Mouse (Mus musculus) c-Kit-positive CD71-negative TER-119-negative erythroid progenitor cells, embryonic 14.5 days (primary cell): ENCODE data around the gene Mybpc2.

Experiments
- DNase-seq: peaks from one replicate; pipeline ENCODE4 v3.0.0-alpha.2; 2013; ENCODE audit warnings: low read depth

The Mybpc2 gene

DNA sequence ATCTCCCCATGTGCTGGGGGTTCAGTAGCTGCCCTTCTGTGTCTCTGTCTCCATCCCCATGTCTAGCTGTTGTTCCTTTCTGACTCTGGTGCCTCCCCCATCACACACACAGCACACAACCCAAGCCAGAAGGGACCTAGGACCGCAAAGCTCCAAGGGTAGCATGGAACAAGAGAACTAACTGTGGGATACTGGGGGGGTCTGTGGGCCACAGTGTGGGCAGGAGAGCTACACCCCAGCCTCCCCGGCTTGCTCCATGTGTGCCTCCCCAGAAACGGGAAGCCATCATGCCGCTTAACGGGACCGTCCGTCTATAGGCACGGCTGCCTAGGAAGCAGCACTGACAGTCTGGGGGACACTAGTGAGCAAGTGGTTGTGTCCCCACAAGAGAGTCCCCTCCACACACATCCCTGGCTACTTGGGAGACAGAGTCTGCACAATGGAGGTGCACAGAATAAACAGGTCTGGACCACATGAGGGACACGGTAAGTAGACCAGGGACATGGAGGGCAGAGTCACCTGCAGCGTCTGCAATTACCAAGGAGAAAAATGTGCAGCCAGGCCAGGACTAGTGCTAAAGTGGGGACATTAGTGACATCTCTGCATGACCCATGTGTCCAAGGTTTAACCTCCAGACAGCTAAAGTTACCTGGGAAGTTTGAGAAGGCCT is 60.8 kb downstream of the Mybpc2 start:
- no peak for DNase-seq

DNA sequence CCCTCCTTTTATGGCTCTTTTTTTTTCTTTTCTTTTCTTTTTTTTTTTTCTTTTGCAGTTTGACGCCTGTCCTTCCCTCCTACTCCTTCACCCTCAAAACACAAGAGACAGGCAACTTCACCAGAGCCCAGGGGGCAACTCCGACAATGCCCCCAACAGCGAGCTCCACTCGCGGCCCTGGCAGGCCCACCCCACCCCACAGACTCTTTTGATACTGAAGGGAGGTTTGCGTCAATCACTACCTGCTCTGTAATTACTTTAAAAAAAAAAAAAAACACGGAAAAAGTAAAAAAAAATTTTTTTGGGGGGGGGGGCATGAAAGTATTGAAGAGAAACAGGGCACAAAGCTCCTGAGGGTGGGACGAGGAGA is 61.4 kb downstream of the Mybpc2 start:
- DNase-seq, result no peak

DNA sequence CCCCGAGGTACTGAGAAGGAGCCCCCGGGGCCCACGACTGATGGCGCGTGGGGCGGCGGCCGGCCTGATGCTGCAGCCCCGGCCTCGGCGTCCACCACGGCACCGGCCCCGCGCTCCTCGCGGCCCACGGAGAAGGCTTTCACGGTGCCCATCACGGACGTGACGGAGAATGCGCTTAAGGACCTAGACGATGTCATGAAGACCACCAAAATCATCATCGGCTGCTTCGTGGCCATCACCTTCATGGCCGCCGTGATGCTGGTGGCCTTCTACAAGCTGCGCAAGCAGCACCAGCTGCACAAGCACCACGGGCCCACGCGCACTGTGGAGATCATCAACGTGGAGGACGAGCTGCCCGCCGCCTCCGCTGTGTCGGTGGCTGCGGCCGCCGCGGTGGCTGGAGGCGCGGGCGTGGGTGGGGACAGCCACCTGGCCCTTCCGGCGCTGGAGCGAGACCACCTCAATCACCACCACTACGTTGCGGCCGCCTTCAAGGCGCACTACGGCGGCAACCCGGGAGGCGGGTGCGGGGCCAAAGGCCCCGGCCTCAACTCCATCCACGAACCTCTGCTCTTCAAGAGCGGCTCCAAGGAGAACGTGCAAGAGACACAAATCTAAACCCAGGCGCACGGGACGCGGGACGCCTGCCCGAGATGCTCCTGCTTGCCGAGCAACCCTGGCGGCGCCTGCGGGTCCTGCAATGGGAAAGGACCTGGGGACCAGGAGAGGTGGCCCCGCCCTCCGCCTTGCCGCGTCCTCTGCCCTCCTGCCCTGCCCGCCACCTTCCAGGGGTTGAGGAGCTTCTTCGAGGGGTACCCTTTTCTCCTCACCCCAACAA is 62.0 kb downstream of the Mybpc2 start:
- peak; percentile 36 for DNase-seq

DNA sequence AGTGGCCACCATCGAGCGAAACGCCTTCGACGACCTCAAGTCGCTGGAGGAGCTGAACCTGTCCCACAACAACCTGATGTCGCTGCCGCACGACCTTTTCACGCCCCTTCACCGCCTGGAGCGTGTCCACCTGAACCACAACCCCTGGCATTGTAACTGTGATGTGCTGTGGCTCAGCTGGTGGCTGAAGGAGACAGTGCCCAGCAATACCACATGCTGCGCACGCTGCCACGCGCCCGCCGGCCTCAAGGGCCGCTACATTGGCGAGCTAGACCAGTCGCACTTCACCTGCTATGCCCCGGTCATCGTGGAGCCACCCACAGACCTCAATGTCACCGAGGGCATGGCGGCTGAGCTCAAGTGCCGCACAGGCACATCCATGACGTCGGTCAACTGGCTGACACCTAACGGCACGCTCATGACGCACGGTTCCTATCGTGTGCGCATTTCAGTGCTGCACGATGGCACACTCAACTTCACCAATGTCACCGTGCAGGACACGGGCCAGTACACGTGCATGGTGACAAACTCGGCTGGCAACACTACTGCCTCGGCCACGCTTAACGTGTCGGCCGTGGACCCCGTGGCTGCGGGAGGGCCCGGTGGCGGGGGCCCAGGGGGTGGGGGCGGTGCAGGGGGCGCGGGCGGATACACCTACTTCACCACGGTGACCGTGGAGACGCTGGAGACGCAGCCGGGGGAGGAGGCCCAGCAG is 62.8 kb downstream of the Mybpc2 start:
- DNase-seq, result no peak

DNA sequence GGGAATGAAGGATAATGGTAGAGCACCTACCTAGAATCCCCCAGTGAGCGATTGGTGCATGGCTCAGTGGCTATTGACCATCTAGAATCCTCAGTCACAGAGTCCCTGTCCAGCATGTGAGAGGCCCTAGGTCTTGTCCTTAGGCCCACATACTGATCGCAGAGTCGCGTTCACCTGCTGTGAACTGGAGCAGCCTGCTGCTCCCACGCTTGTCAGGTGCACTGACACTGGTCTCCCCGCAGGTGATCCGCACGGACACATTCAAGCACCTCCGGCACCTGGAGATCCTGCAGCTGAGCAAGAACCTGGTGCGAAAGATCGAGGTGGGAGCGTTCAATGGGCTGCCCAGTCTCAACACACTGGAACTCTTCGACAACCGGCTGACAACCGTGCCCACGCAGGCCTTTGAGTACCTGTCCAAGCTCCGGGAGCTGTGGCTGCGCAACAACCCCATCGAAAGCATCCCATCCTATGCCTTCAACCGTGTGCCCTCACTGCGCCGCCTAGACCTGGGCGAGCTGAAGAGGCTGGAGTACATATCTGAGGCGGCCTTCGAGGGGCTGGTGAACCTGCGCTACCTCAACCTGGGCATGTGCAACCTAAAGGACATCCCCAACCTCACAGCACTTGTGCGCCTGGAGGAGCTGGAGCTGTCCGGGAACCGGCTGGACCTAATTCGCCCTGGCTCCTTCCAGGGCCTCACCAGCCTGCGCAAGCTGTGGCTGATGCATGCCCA is 63.5 kb downstream of the Mybpc2 start:
- DNase-seq, result no peak

DNA sequence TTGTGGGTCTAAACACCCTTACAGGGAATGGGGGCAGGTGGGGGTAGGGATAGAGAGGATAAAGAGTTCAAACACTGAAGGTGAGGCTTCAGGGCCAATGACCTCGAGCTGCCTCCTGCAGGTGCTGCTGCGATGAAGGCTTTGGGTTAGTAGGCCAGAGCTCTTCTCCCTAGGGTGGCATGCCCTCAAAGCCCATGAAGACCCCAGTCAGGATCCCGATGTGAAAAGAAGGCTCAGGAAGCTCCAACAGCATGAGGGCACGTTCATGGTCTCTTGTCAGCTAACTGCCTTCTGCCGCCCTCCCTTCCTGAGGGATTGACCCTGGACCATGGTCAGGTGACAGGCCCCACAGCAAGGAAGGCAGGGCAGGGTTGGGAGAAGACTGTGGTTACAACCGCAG is 64.4 kb downstream of the Mybpc2 start:
- DNase-seq, result no peak

DNA sequence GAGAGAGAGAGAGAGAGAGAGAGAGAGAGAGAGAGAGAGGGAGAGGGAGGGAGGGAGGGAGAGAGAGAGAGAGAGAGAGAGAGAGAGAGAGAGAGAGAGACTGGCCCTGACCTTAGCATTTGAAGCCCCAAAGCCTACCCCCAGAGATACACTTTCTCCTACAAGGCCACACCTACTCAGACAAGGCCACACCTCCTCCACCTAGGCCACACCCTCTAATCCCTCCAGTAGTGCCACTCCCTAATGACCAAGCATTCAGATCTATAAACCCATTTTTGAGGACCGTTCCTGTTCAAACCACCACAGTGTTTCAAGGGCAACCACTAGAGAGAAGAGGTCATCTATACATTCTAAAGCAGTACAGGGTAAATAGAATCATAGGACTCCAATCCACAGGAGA is 68.2 kb downstream of the Mybpc2 start:
- DNase-seq, result no peak

DNA sequence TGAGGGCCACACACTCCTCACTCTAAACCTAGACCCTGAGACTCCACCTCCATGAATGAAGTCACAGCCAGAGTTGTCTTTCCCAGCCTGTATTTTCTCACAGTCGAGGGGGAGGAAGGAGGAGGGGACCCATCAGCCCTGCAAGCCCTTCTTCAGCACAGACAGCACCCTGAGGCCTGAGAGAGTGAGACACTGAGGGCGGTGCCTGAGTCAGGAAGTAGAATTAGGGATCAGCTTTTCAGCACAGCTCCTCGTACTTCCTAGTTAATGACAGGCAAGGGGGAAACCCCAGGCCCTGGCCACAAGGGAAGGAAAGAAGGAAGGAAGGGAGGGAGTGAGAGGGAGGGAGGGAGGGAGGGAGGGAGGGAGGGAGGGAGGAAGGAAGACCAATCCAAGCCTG is 71.2 kb downstream of the Mybpc2 start:
- no peak for DNase-seq
